Mouse (Mus musculus) midbrain, embryonic 13.5 days (tissue): Measurements from ENCODE around the gene Calm1. TPM values are rescaled to one million over a fixed set of nuclear protein-coding genes. Genes with fewer than 3 reads are reported as not detected.

Experiments
- ATAC-seq: fragments of 200-750 bp; cut with Nextera tagmentation; 2 replicates; pipeline ENCODE4 v1.8.0; 2017; ENCODE audit warnings: mild to moderate bottlenecking, moderate TSS enrichment, moderate library complexity
- H3K27ac ChIP-seq: fragments of 300-500 bp; sonication (generic); 2 replicates; pipeline ENCODE4 v1.5.1; 2015; ENCODE audit warnings: inconsistent platforms, mild to moderate bottlenecking, moderate library complexity
- H3K27me3 ChIP-seq: fragments of 300-500 bp; sonication (generic); 2 replicates; pipeline ENCODE4 v1.6.1; 2015; ENCODE audit warnings: mild to moderate bottlenecking, inconsistent platforms
- H3K36me3 ChIP-seq: fragments of 300-500 bp; sonication (generic); 2 replicates; pipeline ENCODE4 v1.6.1; 2015; ENCODE audit warnings: mild to moderate bottlenecking, inconsistent platforms
- H3K4me1 ChIP-seq: fragments of 300-500 bp; sonication (generic); replicated peaks from 2 replicates; pipeline ENCODE4 v1.6.1; 2015; ENCODE audit warnings: inconsistent platforms
- H3K4me2 ChIP-seq: fragments of 300-500 bp; sonication (generic); replicated peaks from 2 replicates; pipeline ENCODE4 v1.6.1; 2015; ENCODE audit warnings: moderate library complexity, mild to moderate bottlenecking, inconsistent platforms
- H3K4me3 ChIP-seq: fragments of 300-500 bp; sonication (generic); replicated peaks from 2 replicates; pipeline ENCODE4 v1.5.1; 2015; ENCODE audit warnings: mild to moderate bottlenecking, inconsistent platforms
- H3K9ac ChIP-seq: fragments of 300-500 bp; sonication (generic); replicated peaks from 2 replicates; pipeline ENCODE4 v1.6.1; 2015; ENCODE audit warnings: mild to moderate bottlenecking, inconsistent platforms
- H3K9me3 ChIP-seq: fragments of 300-500 bp; sonication (generic); 2 replicates; pipeline ENCODE4 v1.6.1; 2016; ENCODE audit warnings: mild to moderate bottlenecking, inconsistent platforms
- WGBS: fragments of 180-500 bp; shearing (Covaris S2); methylation state at CpG from one replicate; pipeline ENCODE4 v1.1.7; 2015; 5-methylcytosine and 5-hydroxymethylcytosine counted together
- polyA plus RNA-seq: library from polyadenylated mRNA; unstranded; fragments of >200 nt; fragmentation: Nextera tagmentation; extraction: Ambion mirVana; gene quantifications from 2 replicates; pipeline ENCODE4 v1.2.1, GENCODE M21; 2015

Gene Calm1
- polyA plus RNA-seq, 1 experiment from 2014 or later = 2,058 TPM

GRCm38 (mm10) chr12:100199891-100200644 is 833 bp downstream of the Calm1 start:
- ATAC-seq = peak; percentile 78
- peaks cover 25% of the 10 kb centered on the region for H3K36me3 ChIP-seq
- H3K9ac ChIP-seq = peak overlapping the region; percentile 99
- H3K4me1 ChIP-seq = peaks cover 37% of the 10 kb centered on the region
- H3K27me3 ChIP-seq = no peaks in the 10 kb centered on the region
- H3K9me3 ChIP-seq = no peaks in the 10 kb centered on the region
- WGBS = under 1% methylated on average over 54 of the region's 86 CpGs
- H3K4me3 ChIP-seq = peak overlapping the region; percentile 77
- peak overlapping the region; percentile 89 for H3K27ac ChIP-seq
- peak overlapping the region; percentile 94 for H3K4me2 ChIP-seq

- 7% methylated on average over 29 of the region's 29 CpGs for WGBS
- Histone ChIP-seq H3K9me3 (no peaks in the 10 kb centered on the region), H3K9ac (peak overlapping the region; percentile 99), H3K27me3 (no peaks in the 10 kb centered on the region), H3K4me1 (peaks cover 37% of the 10 kb centered on the region), H3K4me2 (peak overlapping the region; percentile 94), H3K27ac (peak overlapping the region; percentile 89), H3K36me3 (peaks cover 33% of the 10 kb centered on the region), H3K4me3 (peak overlapping the region; percentile 77)
- peak; percentile 14; the same call in 1 of the 2 replicates for ATAC-seq
Measured at GRCm38 (mm10) chr12:100200645-100201362, 1.6 kb downstream of the Calm1 start.

DNA sequence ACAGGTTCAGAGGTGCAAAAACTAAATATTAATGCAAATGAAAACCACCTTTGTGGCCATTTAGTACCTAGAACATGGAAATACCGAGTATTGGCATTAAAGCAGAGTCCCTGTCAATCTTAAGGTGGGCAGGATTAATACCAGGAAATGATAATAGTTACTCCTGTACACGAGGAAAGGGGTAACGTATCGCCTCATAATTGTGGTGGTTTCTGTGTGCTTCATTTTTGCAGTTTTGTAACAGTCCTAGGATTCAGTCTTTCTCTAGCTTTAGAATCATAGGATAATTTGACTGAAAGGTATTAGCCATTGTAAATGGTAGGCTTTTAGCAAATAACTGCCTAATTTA is 2.1 kb downstream of the Calm1 start:
- Histone ChIP-seq H3K36me3 (peaks cover 37% of the 10 kb centered on the region), H3K4me1 (peaks cover 37% of the 10 kb centered on the region), H3K4me2 (peak overlapping the region; percentile 94), H3K4me3 (peak overlapping the region; percentile 77), H3K9me3 (no peaks in the 10 kb centered on the region), H3K27me3 (no peaks in the 10 kb centered on the region), H3K27ac (no peak overlapping the region), H3K9ac (peak overlapping the region; percentile 99)
- WGBS = 39% methylated on average over 4 of the region's 4 CpGs
- no peak for ATAC-seq

DNA sequence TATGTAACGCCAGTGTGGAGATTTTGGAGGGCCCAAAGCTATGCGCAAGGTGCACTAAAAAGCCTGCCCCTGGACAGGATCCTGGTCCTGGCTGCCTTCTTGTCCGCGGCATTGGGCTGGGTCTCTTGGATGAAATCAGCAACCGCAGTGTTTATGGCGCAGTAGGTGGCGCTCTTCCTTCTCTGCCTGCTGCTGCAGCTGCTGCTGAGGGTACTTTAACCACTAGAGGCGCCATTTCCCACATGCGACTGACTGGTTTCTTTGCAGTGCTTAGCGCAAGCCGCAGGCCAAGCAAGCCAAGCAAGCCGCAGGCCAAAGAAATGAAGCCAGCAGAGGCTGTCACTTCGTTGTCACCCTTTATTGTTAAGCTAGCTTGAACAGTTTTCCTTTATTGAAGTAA is 2.6 kb downstream of the Calm1 start:
- no peak overlapping the region for H3K27ac ChIP-seq
- peaks cover 42% of the 10 kb centered on the region for H3K36me3 ChIP-seq
- no peaks in the 10 kb centered on the region for H3K9me3 ChIP-seq
- H3K27me3 ChIP-seq = no peaks in the 10 kb centered on the region
- H3K4me2 ChIP-seq = peak overlapping the region; percentile 94
- ATAC-seq = peak; percentile 62
- 2% methylated on average over 13 of the region's 13 CpGs for WGBS
- H3K4me1 ChIP-seq = peaks cover 37% of the 10 kb centered on the region
- peak overlapping the region; percentile 99 for H3K9ac ChIP-seq
- H3K4me3 ChIP-seq = peak overlapping the region; percentile 77

DNA sequence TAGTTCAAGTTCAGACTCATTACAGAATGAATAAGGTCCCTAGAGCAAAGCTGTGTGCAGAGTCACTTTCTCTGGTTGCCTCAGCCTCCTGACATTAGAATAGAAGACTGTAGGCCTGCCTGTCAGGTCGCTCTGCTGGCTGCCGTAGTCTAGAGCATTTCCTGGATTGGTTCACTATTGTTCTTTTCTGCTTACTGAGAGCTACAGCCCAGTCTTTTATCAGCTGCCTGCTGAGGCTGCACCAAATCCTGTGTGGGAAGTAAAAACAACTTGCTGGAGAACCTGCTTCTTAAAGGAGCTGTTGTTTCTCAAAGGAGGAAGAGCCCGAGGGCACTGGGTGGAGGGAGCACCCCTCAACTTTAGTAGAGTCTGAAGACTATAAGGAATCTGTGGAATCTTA is 4.5 kb downstream of the Calm1 start:
- Histone ChIP-seq H3K27me3 (no peaks in the 10 kb centered on the region), H3K9me3 (no peaks in the 10 kb centered on the region), H3K36me3 (peaks cover 62% of the 10 kb centered on the region), H3K4me2 (no peak overlapping the region), H3K4me1 (peaks cover 34% of the 10 kb centered on the region), H3K27ac (0 out of 2 replicates have a peak overlapping the region, but pooled peaks have one; percentile 17), H3K4me3 (no peak overlapping the region), H3K9ac (no peak overlapping the region)
- 64% methylated on average over 3 of the region's 3 CpGs for WGBS
- ATAC-seq = no peak

GRCm38 (mm10) chr12:100205156-100205555 is 5.9 kb downstream of the Calm1 start:
- H3K9me3 ChIP-seq = no peaks in the 10 kb centered on the region
- H3K9ac ChIP-seq = no peak overlapping the region
- 95% methylated on average over 8 of the region's 8 CpGs for WGBS
- H3K4me2 ChIP-seq = no peak overlapping the region
- ATAC-seq = no peak
- peaks cover 76% of the 10 kb centered on the region for H3K36me3 ChIP-seq
- no peaks in the 10 kb centered on the region for H3K27me3 ChIP-seq
- H3K27ac ChIP-seq = no peak overlapping the region
- H3K4me3 ChIP-seq = no peak overlapping the region
- H3K4me1 ChIP-seq = peaks cover 36% of the 10 kb centered on the region

GRCm38 (mm10) chr12:100206521-100206920 is 7.3 kb downstream of the Calm1 start:
- no peak for ATAC-seq
- Histone ChIP-seq H3K27me3 (no peaks in the 10 kb centered on the region), H3K27ac (no peak overlapping the region), H3K4me3 (no peak overlapping the region), H3K9ac (no peak overlapping the region), H3K9me3 (no peaks in the 10 kb centered on the region), H3K4me1 (peaks cover 36% of the 10 kb centered on the region), H3K36me3 (peaks cover 78% of the 10 kb centered on the region), H3K4me2 (no peak overlapping the region)
- WGBS = 93% methylated on average over 3 of the region's 3 CpGs

DNA sequence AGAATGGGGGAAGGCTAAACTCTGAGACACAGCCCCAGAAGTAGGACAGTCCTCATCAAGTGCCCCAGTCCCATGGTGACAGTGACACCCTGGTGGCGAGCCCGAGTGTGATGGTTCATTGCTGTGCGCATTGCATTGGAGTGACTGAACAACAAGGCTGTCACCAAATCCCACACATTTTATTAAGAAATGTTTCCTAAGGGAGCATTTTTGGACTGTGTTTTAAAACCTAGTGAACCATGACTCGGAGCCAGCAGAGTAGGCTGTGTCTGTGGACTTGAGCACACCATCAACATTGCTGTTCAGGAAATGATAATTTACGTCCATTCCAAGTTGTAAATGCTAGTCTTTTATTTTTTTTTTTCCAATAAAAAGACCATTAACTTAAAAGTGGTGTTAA is 7.7 kb downstream of the Calm1 start:
- 90% methylated on average over 5 of the region's 5 CpGs for WGBS
- Histone ChIP-seq H3K27ac (no peak overlapping the region), H3K4me3 (no peak overlapping the region), H3K4me1 (peaks cover 36% of the 10 kb centered on the region), H3K27me3 (no peaks in the 10 kb centered on the region), H3K4me2 (no peak overlapping the region), H3K36me3 (peaks cover 78% of the 10 kb centered on the region), H3K9me3 (no peaks in the 10 kb centered on the region), H3K9ac (no peak overlapping the region)
- ATAC-seq = no peak

DNA sequence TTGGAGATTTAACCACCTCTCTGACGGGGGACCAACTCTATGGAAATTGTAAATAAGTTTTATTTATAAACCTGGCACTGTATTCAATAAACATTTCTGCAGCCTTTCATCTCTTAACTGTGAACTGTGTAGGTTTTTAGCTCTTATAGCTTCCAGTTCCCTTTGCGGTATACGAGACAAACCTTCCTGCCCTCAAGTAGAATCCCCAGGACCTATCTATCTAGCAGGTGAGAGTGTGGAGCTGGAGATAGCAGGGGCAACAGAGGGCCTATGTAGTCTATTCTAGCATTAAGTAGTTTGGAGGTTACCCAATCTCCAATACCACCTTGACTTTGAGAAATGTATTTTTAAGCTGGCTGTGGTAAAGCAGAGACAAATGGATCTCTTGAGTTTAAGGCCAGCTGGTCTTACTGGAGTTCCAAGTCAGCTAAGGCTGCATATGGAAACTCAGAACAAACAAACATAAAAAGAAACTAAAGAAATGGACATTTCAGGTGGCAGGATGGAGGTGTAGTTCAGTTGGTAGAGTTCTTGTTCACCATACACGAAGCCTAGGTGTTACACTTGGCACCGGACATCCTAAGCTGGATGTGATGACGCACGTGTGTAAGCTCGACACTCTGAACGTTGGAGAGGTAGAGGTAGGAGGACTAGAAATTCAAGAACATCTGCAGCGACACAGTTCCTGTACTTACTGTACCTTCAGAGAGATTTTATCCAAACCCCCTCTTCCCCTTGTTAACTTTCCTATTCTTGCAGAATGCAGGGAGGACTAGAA is 10.7 kb downstream of the Calm1 start:
- Histone ChIP-seq H3K9ac (no peak overlapping the region), H3K4me1 (peaks cover 11% of the 10 kb centered on the region), H3K27ac (no peak overlapping the region; the same call in 1 of the 2 replicates), H3K9me3 (peaks cover 6% of the 10 kb centered on the region; the same call in 1 of the 2 replicates), H3K4me2 (no peak overlapping the region), H3K36me3 (peaks cover 57% of the 10 kb centered on the region), H3K4me3 (no peak overlapping the region), H3K27me3 (no peaks in the 10 kb centered on the region)
- WGBS = 95% methylated on average over 10 of the region's 10 CpGs
- ATAC-seq = no peak

DNA sequence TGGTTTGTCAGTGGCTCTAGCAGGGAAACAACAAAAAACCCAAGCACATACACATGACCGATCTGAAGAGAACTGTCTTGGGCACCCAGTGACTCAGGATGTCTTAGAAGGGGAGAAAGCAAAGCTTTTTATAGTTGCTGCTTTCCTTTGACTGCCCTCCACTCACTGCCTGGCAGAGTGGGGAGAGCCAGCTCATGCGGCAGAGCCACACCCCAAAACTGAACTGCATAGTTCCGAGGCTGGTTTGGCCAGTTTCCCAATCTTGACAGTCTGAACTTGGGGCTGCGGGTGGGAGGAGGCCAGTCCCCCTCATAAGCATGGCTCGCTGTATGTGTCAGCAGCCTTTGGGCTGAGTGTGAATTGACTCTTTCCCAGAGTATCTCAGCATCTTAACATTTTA is 11.7 kb downstream of the Calm1 start:
- H3K4me2 ChIP-seq = no peak overlapping the region
- peaks cover 46% of the 10 kb centered on the region for H3K36me3 ChIP-seq
- H3K4me3 ChIP-seq = no peak overlapping the region
- H3K9ac ChIP-seq = no peak overlapping the region
- peaks cover 6% of the 10 kb centered on the region; the same call in 1 of the 2 replicates for H3K9me3 ChIP-seq
- 83% methylated on average over 5 of the region's 5 CpGs for WGBS
- H3K27me3 ChIP-seq = no peaks in the 10 kb centered on the region
- ATAC-seq = 0 out of 2 replicates have a peak, but pooled peaks have one; percentile 31
- peaks cover 11% of the 10 kb centered on the region for H3K4me1 ChIP-seq
- H3K27ac ChIP-seq = peak overlapping the region; percentile 21

- H3K9ac ChIP-seq = no peak overlapping the region
- no peak for ATAC-seq
- H3K36me3 ChIP-seq = peaks cover 41% of the 10 kb centered on the region
- no peak overlapping the region for H3K4me3 ChIP-seq
- H3K27ac ChIP-seq = no peak overlapping the region; the same call in 1 of the 2 replicates
- WGBS = 93% methylated on average over 5 of the region's 5 CpGs
- H3K27me3 ChIP-seq = no peaks in the 10 kb centered on the region
- peaks cover 11% of the 10 kb centered on the region for H3K4me1 ChIP-seq
- no peak overlapping the region for H3K4me2 ChIP-seq
- peaks cover 6% of the 10 kb centered on the region; the same call in 1 of the 2 replicates for H3K9me3 ChIP-seq
Measured at GRCm38 (mm10) chr12:100211453-100212185, 12.4 kb downstream of the Calm1 start.
